Mouse (Mus musculus) intestine, embryonic 14.5 days (tissue): ENCODE data around the gene Plcg2. TPM values are rescaled to one million over a fixed set of nuclear protein-coding genes. Genes with fewer than 3 reads are reported as not detected.

ENCODE experiments used
- ATAC-seq: fragments of 200-750 bp; cut with Nextera tagmentation; replicated peaks from 2 replicates; pipeline ENCODE4 v1.8.0; 2017; ENCODE audit warnings: low read depth, moderate number of reproducible peaks, moderate TSS enrichment, moderate library complexity; ENCODE audit not compliant: low FRiP score, low TSS enrichment
- DNase-seq: peaks from one replicate; pipeline ENCODE4 v3.0.0-alpha.2; 2018; ENCODE audit warnings: low spot score
- H3K27ac ChIP-seq: fragments of 300-500 bp; sonication (generic); 2 replicates; pipeline ENCODE4 v1.5.1; 2014; ENCODE audit warnings: low read depth, mild to moderate bottlenecking, control low read depth
- H3K27me3 ChIP-seq: fragments of 300-500 bp; sonication (generic); replicated peaks from 2 replicates; pipeline ENCODE4 v1.6.1; 2014; ENCODE audit warnings: low read length, control low read depth; ENCODE audit not compliant: control insufficient read depth, insufficient read depth
- H3K36me3 ChIP-seq: fragments of 300-500 bp; sonication (generic); 2 replicates; pipeline ENCODE4 v1.6.1; 2014; ENCODE audit warnings: low read length, control low read depth; ENCODE audit not compliant: control insufficient read depth, insufficient read depth
- H3K4me1 ChIP-seq: fragments of 300-500 bp; sonication (generic); replicated peaks from 2 replicates; pipeline ENCODE4 v1.6.1; 2014; ENCODE audit warnings: low read length, control low read depth, mixed read lengths; ENCODE audit not compliant: control insufficient read depth, insufficient read depth
- H3K4me2 ChIP-seq: fragments of 300-500 bp; sonication (generic); 2 replicates; pipeline ENCODE4 v1.6.1; 2014; ENCODE audit warnings: low read length
- H3K4me3 ChIP-seq: fragments of 300-500 bp; sonication (generic); 2 replicates; pipeline ENCODE4 v1.5.1; 2014; ENCODE audit warnings: low read depth, low read length, control low read depth, mixed read lengths
- H3K9ac ChIP-seq: fragments of 300-500 bp; sonication (generic); 2 replicates; pipeline ENCODE4 v1.6.1; 2014; ENCODE audit warnings: mild to moderate bottlenecking, low read length
- H3K9me3 ChIP-seq: fragments of 300-500 bp; sonication (generic); 2 replicates; pipeline ENCODE4 v1.6.1; 2016; ENCODE audit warnings: low read length, control low read depth; ENCODE audit not compliant: control insufficient read depth
- WGBS: fragments of 180-500 bp; shearing (Covaris S2); extraction: QIAGEN DNeasy Blood & Tissue Kit; methylation state at CpG from one replicate; pipeline ENCODE4 v1.1.7; 2014; 5-methylcytosine and 5-hydroxymethylcytosine counted together
- microRNA-seq: library from miRNA; unstranded; fragments of <30 nt; microRNA quantifications from one replicate; pipeline ENCODE4, GENCODE M21; 2016
- polyA plus RNA-seq: library from polyadenylated mRNA; unstranded; fragments of >200 nt; fragmentation: Nextera tagmentation; extraction: Ambion mirVana; gene quantifications from 2 replicates; pipeline ENCODE4 v1.2.1, GENCODE M21; 2014

Plcg2 gene
- polyA plus RNA-seq, 1 experiment from 2014 or later, result 3.2 TPM

- Histone ChIP-seq H3K36me3 (no peaks in the 10 kb centered on the region), H3K9ac (no peak overlapping the region), H3K4me3 (no peak overlapping the region), H3K9me3 (no peaks in the 10 kb centered on the region), H3K4me2 (0 out of 2 replicates have a peak overlapping the region, but pooled peaks have one; percentile 21), H3K4me1 (no peaks in the 10 kb centered on the region; the same call in none of the 2 replicates), H3K27ac (no peak overlapping the region), H3K27me3 (no peaks in the 10 kb centered on the region)
- ATAC-seq, result peak; percentile 75; the same call in 1 of the 2 replicates
- 53% methylated on average over 10 of the region's 10 CpGs for WGBS
- peak; percentile 56 for DNase-seq
Measured at GRCm38 (mm10) chr8:117683925-117684472, 185.9 kb downstream of the Plcg2 start.

GRCm38 (mm10) chr8:117684504-117684903 lies 186.4 kb downstream of the Plcg2 start:
- Histone ChIP-seq H3K9ac (no peak overlapping the region), H3K27ac (no peak overlapping the region), H3K27me3 (no peaks in the 10 kb centered on the region), H3K9me3 (no peaks in the 10 kb centered on the region), H3K4me3 (no peak overlapping the region), H3K4me2 (peak overlapping the region; percentile 21; the same call in 1 of the 2 replicates), H3K36me3 (no peaks in the 10 kb centered on the region), H3K4me1 (no peaks in the 10 kb centered on the region; the same call in none of the 2 replicates)
- no peak for ATAC-seq
- no peak for DNase-seq
- WGBS, result 16% methylated on average over 11 of the region's 11 CpGs

Small RNA genes lying within 50 kb of the gene (microRNA-seq; reads per million reads assigned to microRNA genes)
- not detected for gene Gm27361
- gene Mir7077, result not detected
- not detected for gene Mir7078

Other genes with a start within 250 kb of the Plcg2 start
- 22.2 and 22.4 TPM in 2 replicates for gene Cmip, start 241.2 kb upstream of the Plcg2 start, polyA plus RNA-seq
- 4.2 and 4.4 TPM in 2 replicates for gene Sdr42e1, start 175.4 kb downstream of the Plcg2 start, polyA plus RNA-seq
- gene Hsd17b2, start 203.6 kb downstream of the Plcg2 start, polyA plus RNA-seq, result 14.1 and 16.2 TPM in 2 replicates